Mouse (Mus musculus) embryonic facial prominence, embryonic 14.5 days (tissue): ENCODE data around the gene Cdk14. TPM values are rescaled to one million over a fixed set of nuclear protein-coding genes. Genes with fewer than 3 reads are reported as not detected.
"Not testable (repeated sequence)": the region's sequence is repeated elsewhere in the genome, so short reads cannot be mapped to it uniquely, and the experiment has no call there.

Experiments
- ATAC-seq: fragments of 200-750 bp; cut with Nextera tagmentation; 2 replicates; pipeline ENCODE4 v1.8.0; 2017; ENCODE audit warnings: low read depth, moderate number of reproducible peaks, moderate TSS enrichment
- DNase-seq: peaks from one replicate; pipeline ENCODE4 v3.0.0-alpha.2; 2015; ENCODE audit warnings: low spot score
- H3K27ac ChIP-seq: fragments of 300-500 bp; sonication (generic); replicated peaks from 2 replicates; pipeline ENCODE4 v1.5.1; 2014; ENCODE audit warnings: low read depth, mild to moderate bottlenecking, low read length, moderate library complexity
- H3K27me3 ChIP-seq: fragments of 300-500 bp; sonication (generic); replicated peaks from 2 replicates; pipeline ENCODE4 v1.6.1; 2014; ENCODE audit warnings: low read length; ENCODE audit not compliant: control insufficient read depth, insufficient read depth
- H3K36me3 ChIP-seq: fragments of 300-500 bp; sonication (generic); 2 replicates; pipeline ENCODE4 v1.6.1; 2014; ENCODE audit warnings: low read length, mixed read lengths; ENCODE audit not compliant: control insufficient read depth, insufficient read depth
- H3K4me1 ChIP-seq: fragments of 300-500 bp; sonication (generic); 2 replicates; pipeline ENCODE4 v1.6.1; 2014; ENCODE audit warnings: antibody characterized with exemption, low read length; ENCODE audit not compliant: control insufficient read depth, insufficient read depth
- H3K4me2 ChIP-seq: fragments of 300-500 bp; sonication (generic); 2 replicates; pipeline ENCODE4 v1.6.1; 2014; ENCODE audit warnings: low read depth, mild to moderate bottlenecking, low read length, moderate library complexity, mixed read lengths
- H3K4me3 ChIP-seq: fragments of 300-500 bp; sonication (generic); 2 replicates; pipeline ENCODE4 v1.5.1; 2014; ENCODE audit warnings: low read depth, mild to moderate bottlenecking, low read length
- H3K9ac ChIP-seq: fragments of 300-500 bp; sonication (generic); 2 replicates; pipeline ENCODE4 v1.6.1; 2014; ENCODE audit warnings: low read depth, mild to moderate bottlenecking, low read length, moderate library complexity, mixed read lengths
- H3K9me3 ChIP-seq: fragments of 300-500 bp; sonication (generic); 2 replicates; pipeline ENCODE4 v1.6.1; 2016; ENCODE audit warnings: low read length; ENCODE audit not compliant: control insufficient read depth
- WGBS: fragments of 180-500 bp; shearing (Covaris S2); extraction: QIAGEN DNeasy Blood & Tissue Kit; methylation state at CpG from one replicate; pipeline ENCODE4 v1.1.7; 2014; 5-methylcytosine and 5-hydroxymethylcytosine counted together
- polyA plus RNA-seq: library from polyadenylated mRNA; unstranded; fragments of >200 nt; fragmentation: Nextera tagmentation; extraction: Ambion mirVana; gene quantifications from 2 replicates; pipeline ENCODE4 v1.2.1, GENCODE M21; 2014

Cdk14 gene
- polyA plus RNA-seq, 1 experiment from 2014 or later = 33.8 TPM

GRCm38 (mm10) chr5:5341611-5342010 lies 78.5 kb downstream of the Cdk14 start:
- no peaks in the 10 kb centered on the region for H3K9me3 ChIP-seq
- ATAC-seq = no peak
- WGBS = 85% methylated on average over 8 of the region's 8 CpGs
- no peak overlapping the region for H3K4me2 ChIP-seq
- no peaks in the 10 kb centered on the region for H3K36me3 ChIP-seq
- DNase-seq = peak; percentile 19
- H3K9ac ChIP-seq = no peak overlapping the region
- H3K4me3 ChIP-seq = no peak overlapping the region
- no peaks in the 10 kb centered on the region for H3K27me3 ChIP-seq
- 0 out of 2 replicates have a peak overlapping the region, but pooled peaks have one; percentile 68 for H3K27ac ChIP-seq
- peaks cover 34% of the 10 kb centered on the region for H3K4me1 ChIP-seq

- Histone ChIP-seq H3K36me3 (no peaks in the 10 kb centered on the region), H3K9ac (no peak overlapping the region), H3K4me1 (no peaks in the 10 kb centered on the region), H3K27me3 (no peaks in the 10 kb centered on the region), H3K4me2 (no peak overlapping the region), H3K27ac (no peak overlapping the region), H3K9me3 (no peaks in the 10 kb centered on the region), H3K4me3 (no peak overlapping the region)
- ATAC-seq (no peak), DNase-seq (no peak)
- WGBS = 87% methylated on average over 8 of the region's 8 CpGs
Measured at GRCm38 (mm10) chr5:5333916-5334315, 86.2 kb downstream of the Cdk14 start.

GRCm38 (mm10) chr5:5330926-5331460 lies 89.1 kb downstream of the Cdk14 start:
- no peak overlapping the region for H3K4me3 ChIP-seq
- H3K9me3 ChIP-seq = no peaks in the 10 kb centered on the region
- H3K36me3 ChIP-seq = no peaks in the 10 kb centered on the region
- 64% methylated on average over 10 of the region's 10 CpGs for WGBS
- no peaks in the 10 kb centered on the region for H3K4me1 ChIP-seq
- H3K27me3 ChIP-seq = no peaks in the 10 kb centered on the region
- H3K27ac ChIP-seq = no peak overlapping the region
- H3K4me2 ChIP-seq = no peak overlapping the region
- DNase-seq = peak; percentile 23
- ATAC-seq = peak; percentile 37; the same call in 1 of the 2 replicates
- H3K9ac ChIP-seq = no peak overlapping the region

- H3K27ac ChIP-seq, H3K27me3 ChIP-seq, H3K4me3 ChIP-seq, H3K36me3 ChIP-seq, DNase-seq, H3K9me3 ChIP-seq, ATAC-seq, H3K4me2 ChIP-seq, H3K9ac ChIP-seq, H3K4me1 ChIP-seq: not testable (repeated sequence)
- WGBS = 85% methylated on average over 2 of the region's 2 CpGs
Measured at GRCm38 (mm10) chr5:5329018-5329417, 91.1 kb downstream of the Cdk14 start.

GRCm38 (mm10) chr5:5326716-5327115 lies 93.4 kb downstream of the Cdk14 start:
- ATAC-seq (no peak), DNase-seq (no peak)
- H3K4me1 ChIP-seq = no peaks in the 10 kb centered on the region
- H3K9ac ChIP-seq = no peak overlapping the region
- no peaks in the 10 kb centered on the region for H3K36me3 ChIP-seq
- no peaks in the 10 kb centered on the region for H3K27me3 ChIP-seq
- no peak overlapping the region for H3K4me2 ChIP-seq
- H3K27ac ChIP-seq = no peak overlapping the region
- no peak overlapping the region for H3K4me3 ChIP-seq
- H3K9me3 ChIP-seq = no peaks in the 10 kb centered on the region
- 83% methylated on average over 2 of the region's 2 CpGs for WGBS

- no peak for ATAC-seq
- no peaks in the 10 kb centered on the region for H3K27me3 ChIP-seq
- no peaks in the 10 kb centered on the region for H3K9me3 ChIP-seq
- no peaks in the 10 kb centered on the region for H3K36me3 ChIP-seq
- WGBS = 91% methylated on average over 8 of the region's 8 CpGs
- no peak overlapping the region for H3K4me3 ChIP-seq
- no peak overlapping the region for H3K27ac ChIP-seq
- H3K4me1 ChIP-seq = peaks cover 13% of the 10 kb centered on the region
- no peak for DNase-seq
- no peak overlapping the region for H3K9ac ChIP-seq
- H3K4me2 ChIP-seq = no peak overlapping the region
Measured at GRCm38 (mm10) chr5:5322699-5323098, 97.4 kb downstream of the Cdk14 start.

- peak; percentile 65 for DNase-seq
- H3K4me3 ChIP-seq = no peak overlapping the region
- H3K9me3 ChIP-seq = no peaks in the 10 kb centered on the region
- no peaks in the 10 kb centered on the region for H3K36me3 ChIP-seq
- H3K27ac ChIP-seq = peak overlapping the region; percentile 48; the same call in 1 of the 2 replicates
- H3K4me2 ChIP-seq = no peak overlapping the region
- H3K9ac ChIP-seq = no peak overlapping the region
- no peak for ATAC-seq
- peaks cover 13% of the 10 kb centered on the region for H3K4me1 ChIP-seq
- WGBS = 41% methylated on average over 2 of the region's 2 CpGs
- no peaks in the 10 kb centered on the region for H3K27me3 ChIP-seq
Measured at GRCm38 (mm10) chr5:5320506-5321181, 99.5 kb downstream of the Cdk14 start.

GRCm38 (mm10) chr5:5319824-5320505 lies 100.1 kb downstream of the Cdk14 start:
- WGBS = 76% methylated on average over 8 of the region's 8 CpGs
- no peak overlapping the region for H3K4me2 ChIP-seq

More at GRCm38 (mm10) chr5:5319824-5320505, 100.1 kb downstream of the Cdk14 start:
- peak overlapping the region; percentile 48 for H3K27ac ChIP-seq
- no peaks in the 10 kb centered on the region for H3K9me3 ChIP-seq
- H3K9ac ChIP-seq = no peak overlapping the region
- H3K4me3 ChIP-seq = no peak overlapping the region
- H3K4me1 ChIP-seq = peaks cover 13% of the 10 kb centered on the region
- no peaks in the 10 kb centered on the region for H3K36me3 ChIP-seq
- ATAC-seq (no peak), DNase-seq (peak; percentile 46)
- H3K27me3 ChIP-seq = no peaks in the 10 kb centered on the region
